Mouse (Mus musculus): Measurements from ENCODE around the gene Sema4a. TPM values are rescaled to one million over a fixed set of nuclear protein-coding genes. Genes with fewer than 3 reads are reported as not detected.
"Not testable (repeated sequence)": the region's sequence is repeated elsewhere in the genome, so short reads cannot be mapped to it uniquely, and the experiment has no call there.

Gene Sema4a
- polyA plus RNA-seq, 1 experiment from 2014 or later = 13.8 TPM

DNA sequence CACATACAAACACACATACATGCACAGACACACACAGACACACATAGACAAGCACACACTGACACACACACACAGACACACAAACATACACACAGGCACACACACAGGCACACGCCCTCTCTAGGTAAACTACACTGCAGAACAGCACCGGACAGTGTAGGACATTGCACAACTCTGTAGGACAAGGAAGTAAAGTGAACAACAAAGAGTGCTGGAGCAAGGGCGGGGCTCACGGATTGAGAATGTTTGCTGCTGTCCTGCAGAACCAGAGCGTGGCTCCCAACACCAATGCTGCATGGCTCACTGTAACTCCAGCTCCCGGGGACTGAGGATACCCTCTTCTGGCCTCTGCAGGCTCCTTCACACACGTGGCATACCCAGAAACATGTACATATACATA, 18.1 kb downstream of the Sema4a start:
- Histone ChIP-seq H3K9ac (no peak overlapping the region), H3K27me3 (peaks cover 41% of the 10 kb centered on the region), H3K4me1 (replicated peaks) (peaks cover 34% of the 10 kb centered on the region), H3K4me2 (no peak overlapping the region), H3K4me3 (replicated peaks) (no peak overlapping the region), H3K9me3 (replicated peaks) (no peaks in the 10 kb centered on the region), H3K27ac (no peak overlapping the region), H3K36me3 (no peaks in the 10 kb centered on the region)
- WGBS (ENCODE audit: insufficient replicate concordance) = 40% methylated on average over 7 of the region's 7 CpGs
- ATAC-seq (ENCODE audit: low read depth) = peak; percentile 56; the same call in 1 of the 2 replicates
- no peak for DNase-seq

DNA sequence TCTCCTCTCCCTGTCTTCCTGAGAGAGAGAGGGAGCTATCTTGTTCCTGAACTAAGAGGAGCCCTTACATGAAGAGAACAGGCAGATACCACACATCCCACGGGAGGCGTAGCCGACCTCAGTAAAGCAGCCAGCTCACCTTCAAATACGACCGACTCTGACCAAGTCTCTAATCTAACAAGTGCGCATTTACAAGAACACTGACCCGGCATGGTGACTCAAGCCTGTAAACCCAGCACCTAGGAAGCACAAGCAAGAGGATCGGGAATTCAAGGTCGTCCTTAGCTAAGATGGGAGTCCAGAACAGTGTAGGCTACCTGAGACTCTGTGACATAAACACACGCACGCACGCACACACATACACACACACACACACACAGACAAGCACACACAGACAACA, 18.5 kb downstream of the Sema4a start:
- DNase-seq = no peak
- Histone ChIP-seq H3K27ac (no peak overlapping the region), H3K4me1 (replicated peaks) (peaks cover 34% of the 10 kb centered on the region), H3K9ac (no peak overlapping the region), H3K4me3 (replicated peaks) (no peak overlapping the region), H3K9me3 (replicated peaks) (no peaks in the 10 kb centered on the region), H3K27me3 (peaks cover 43% of the 10 kb centered on the region), H3K4me2 (no peak overlapping the region), H3K36me3 (no peaks in the 10 kb centered on the region)
- 70% methylated on average over 12 of the region's 12 CpGs for WGBS (ENCODE audit: insufficient replicate concordance)
- ATAC-seq (ENCODE audit: low read depth) = no peak

DNA sequence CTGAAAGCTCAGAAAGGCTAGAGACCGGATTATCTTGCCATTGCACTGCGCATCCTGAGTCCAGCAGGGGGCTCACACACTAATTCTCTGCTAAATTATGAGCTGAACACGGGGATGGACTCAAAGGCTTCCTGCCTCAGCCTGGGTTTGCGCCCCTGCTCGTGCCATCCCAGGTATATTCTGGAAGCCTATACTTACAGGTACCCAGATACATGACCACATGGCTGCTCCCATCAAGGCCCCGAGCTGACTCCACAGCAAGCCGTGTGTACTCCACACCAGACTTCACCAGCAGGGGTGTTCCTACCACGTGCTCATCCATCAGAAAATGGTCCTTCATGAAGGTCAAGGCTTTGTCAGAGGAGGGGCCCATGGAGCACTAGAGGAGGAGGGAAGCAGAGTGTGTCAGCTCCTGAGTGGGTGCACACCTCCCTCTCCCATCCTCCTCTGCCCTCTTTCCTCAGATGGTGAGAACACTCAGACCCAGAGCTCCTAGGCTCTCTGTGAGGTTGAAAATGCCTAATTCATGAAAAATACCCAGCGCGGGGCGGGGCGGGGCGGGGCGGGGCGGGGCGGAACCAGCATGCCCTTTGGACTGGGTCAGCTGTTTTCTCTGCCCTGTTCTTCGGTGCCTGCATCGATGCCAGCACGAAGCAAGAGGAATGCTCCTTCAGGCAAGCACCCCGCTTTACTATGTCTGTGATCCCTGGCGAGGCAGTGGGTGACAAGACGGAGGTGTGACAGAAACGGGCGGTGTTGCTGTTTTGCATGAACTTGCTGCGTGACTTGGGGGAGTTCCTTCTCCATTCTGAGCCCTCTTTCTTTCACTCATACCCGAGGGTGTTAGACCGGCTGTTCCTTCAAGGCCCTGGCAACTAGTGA, 20.2 kb downstream of the Sema4a start:
- Histone ChIP-seq H3K4me2 (peak overlapping the region; percentile 44), H3K9ac (peak overlapping the region; percentile 29), H3K27me3 (peaks cover 55% of the 10 kb centered on the region), H3K36me3 (no peaks in the 10 kb centered on the region), H3K4me3 (replicated peaks) (peak overlapping the region; percentile 10; the same call in 1 of the 2 replicates), H3K4me1 (replicated peaks) (peaks cover 42% of the 10 kb centered on the region), H3K9me3 (replicated peaks) (no peaks in the 10 kb centered on the region), H3K27ac (no peak overlapping the region)
- 13% methylated on average over 27 of the region's 27 CpGs for WGBS (ENCODE audit: insufficient replicate concordance)
- ATAC-seq (ENCODE audit: low read depth) (no peak), DNase-seq (no peak)

DNA sequence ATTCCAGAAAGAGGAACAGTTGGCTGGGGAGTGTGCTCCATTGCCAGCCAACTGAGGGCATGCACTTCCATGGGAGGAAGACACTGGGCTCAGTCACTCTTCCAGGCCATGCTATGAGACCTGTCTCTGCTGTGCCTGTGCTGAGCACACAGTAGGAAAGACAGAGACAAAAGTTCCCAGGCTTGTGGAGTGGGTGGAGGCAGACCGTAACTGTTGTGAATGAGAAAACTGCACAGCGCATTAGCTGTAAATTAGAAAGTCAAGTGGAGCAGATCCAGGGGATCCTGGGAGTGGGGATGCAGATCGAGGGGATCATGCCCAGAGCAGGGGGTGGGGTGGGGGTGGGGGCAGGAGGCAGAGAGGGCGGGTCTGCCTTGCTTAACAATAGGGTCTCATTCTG, 21.4 kb downstream of the Sema4a start:
- peaks cover 59% of the 10 kb centered on the region for H3K27me3 ChIP-seq
- ATAC-seq (ENCODE audit: low read depth) = no peak
- WGBS (ENCODE audit: insufficient replicate concordance) = 49% methylated on average over 4 of the region's 4 CpGs

DNA sequence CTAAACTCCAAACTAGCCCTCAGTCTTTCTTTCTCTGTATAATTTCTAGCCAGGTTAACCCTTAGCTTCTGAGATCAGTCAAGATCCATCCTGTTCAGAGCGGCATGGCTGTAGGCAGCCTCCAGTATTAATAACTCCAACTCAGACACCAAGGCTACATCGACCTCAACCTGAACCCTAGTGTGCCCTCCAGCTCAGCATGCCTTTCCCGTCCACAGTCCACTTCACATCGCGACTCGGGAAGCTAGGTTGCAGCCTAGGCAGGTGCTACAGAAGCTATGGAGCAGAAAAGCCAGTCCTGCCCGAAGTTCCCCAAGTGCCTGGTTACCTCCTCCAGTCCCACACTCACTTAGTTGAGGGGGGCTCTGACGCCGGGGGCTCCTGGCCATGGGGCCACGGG, 23.5 kb downstream of the Sema4a start:
- Histone ChIP-seq H3K27ac (no peak overlapping the region), H3K4me3 (replicated peaks) (no peak overlapping the region), H3K4me1 (replicated peaks) (peaks cover 37% of the 10 kb centered on the region), H3K27me3 (peaks cover 59% of the 10 kb centered on the region), H3K9me3 (replicated peaks) (no peaks in the 10 kb centered on the region), H3K4me2 (no peak overlapping the region), H3K9ac (no peak overlapping the region), H3K36me3 (0 out of 2 replicates have a peak, but pooled peaks cover 6% of the 10 kb centered on the region)
- 64% methylated on average over 10 of the region's 10 CpGs for WGBS (ENCODE audit: insufficient replicate concordance)
- DNase-seq = no peak
- no peak for ATAC-seq (ENCODE audit: low read depth)

More for the DNA sequence above, 21.4 kb downstream of the Sema4a start:
- Histone ChIP-seq H3K27ac (no peak overlapping the region), H3K36me3 (0 out of 2 replicates have a peak, but pooled peaks cover 2% of the 10 kb centered on the region), H3K9me3 (replicated peaks) (no peaks in the 10 kb centered on the region), H3K4me1 (replicated peaks) (peaks cover 42% of the 10 kb centered on the region), H3K4me2 (no peak overlapping the region), H3K9ac (no peak overlapping the region), H3K4me3 (replicated peaks) (no peak overlapping the region)
- DNase-seq = no peak

DNA sequence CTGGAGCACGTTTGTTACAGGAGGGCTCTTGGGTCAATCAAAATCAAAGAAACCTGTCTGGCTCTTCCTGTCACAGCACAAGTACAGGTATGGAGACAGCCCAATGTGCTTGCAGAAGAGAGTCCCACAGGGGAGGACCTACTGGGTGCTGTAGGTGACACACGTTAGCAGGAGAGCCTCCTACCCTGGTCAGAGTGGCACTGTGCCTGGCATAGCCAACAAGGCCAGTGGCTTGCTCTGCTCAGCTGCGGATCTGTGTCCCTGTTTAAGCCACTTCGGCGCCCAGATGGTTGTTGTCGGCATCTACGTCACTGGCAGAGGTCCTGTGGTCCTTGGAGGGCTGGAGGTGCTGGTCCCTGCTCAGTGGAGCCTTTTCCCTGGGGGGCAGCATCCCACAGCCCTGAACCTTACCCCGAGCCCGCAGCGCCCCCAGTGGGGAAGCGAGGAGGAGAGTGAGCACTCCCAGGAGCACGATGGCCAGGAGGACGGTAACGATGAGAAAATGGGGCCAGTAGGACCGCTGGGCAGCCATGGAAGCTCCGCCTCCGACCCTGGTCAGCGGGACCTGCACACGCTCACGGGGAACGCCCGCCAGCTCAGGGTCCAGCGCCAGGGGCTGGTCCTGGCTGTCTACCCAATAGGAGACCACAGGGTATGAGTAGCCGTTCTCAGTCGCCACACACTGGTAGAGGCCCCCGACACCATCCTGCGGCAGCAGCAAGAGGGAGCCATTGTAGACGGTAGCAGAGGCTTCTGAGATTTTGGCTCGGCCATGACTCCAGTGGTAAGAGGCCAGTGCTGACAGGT, 24.4 kb downstream of the Sema4a start:
- H3K36me3 ChIP-seq = 0 out of 2 replicates have a peak, but pooled peaks cover 6% of the 10 kb centered on the region

DNA sequence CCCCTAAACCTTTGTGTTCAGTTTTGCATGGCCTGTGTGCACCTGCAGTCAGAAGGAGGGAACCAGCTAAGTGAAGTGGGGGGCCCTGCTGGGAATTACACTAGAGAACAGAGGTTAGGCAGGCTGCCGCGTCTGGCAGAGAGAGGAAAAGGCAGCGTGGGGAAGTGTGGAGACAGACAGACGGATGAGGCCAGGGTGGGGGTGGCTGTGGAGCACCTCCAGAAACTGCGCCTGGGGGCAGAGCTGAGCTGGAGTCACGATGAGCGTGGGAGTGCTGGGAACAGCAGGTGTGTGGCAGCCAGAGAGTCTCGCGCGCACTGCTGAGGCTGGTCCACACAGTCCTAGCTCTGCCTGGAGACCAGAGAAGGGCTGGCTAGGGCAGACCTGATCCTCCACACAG, 25.5 kb downstream of the Sema4a start:
- DNase-seq (no peak), ATAC-seq (ENCODE audit: low read depth) (no peak)
- 53% methylated on average over 10 of the region's 10 CpGs for WGBS (ENCODE audit: insufficient replicate concordance)
- Histone ChIP-seq H3K4me3 (replicated peaks) (no peak overlapping the region), H3K4me1 (replicated peaks) (peaks cover 30% of the 10 kb centered on the region), H3K4me2 (no peak overlapping the region), H3K36me3 (0 out of 2 replicates have a peak, but pooled peaks cover 6% of the 10 kb centered on the region), H3K27ac (no peak overlapping the region), H3K9ac (no peak overlapping the region), H3K27me3 (peaks cover 46% of the 10 kb centered on the region), H3K9me3 (replicated peaks) (no peaks in the 10 kb centered on the region)

More for the DNA sequence above, 24.4 kb downstream of the Sema4a start:
- WGBS (ENCODE audit: insufficient replicate concordance) = 11% methylated on average over 29 of the region's 29 CpGs
- peak overlapping the region; percentile 30 for H3K4me3 ChIP-seq (replicated peaks)
- no peak overlapping the region; the same call in 1 of the 2 replicates for H3K27ac ChIP-seq
- ATAC-seq (ENCODE audit: low read depth) (peak; percentile 68), DNase-seq (peak; percentile 44)
- H3K4me2 ChIP-seq = peak overlapping the region; percentile 58
- H3K27me3 ChIP-seq = peaks cover 56% of the 10 kb centered on the region
- no peaks in the 10 kb centered on the region for H3K9me3 ChIP-seq (replicated peaks)
- peaks cover 37% of the 10 kb centered on the region for H3K4me1 ChIP-seq (replicated peaks)
- H3K9ac ChIP-seq = no peak overlapping the region

DNA sequence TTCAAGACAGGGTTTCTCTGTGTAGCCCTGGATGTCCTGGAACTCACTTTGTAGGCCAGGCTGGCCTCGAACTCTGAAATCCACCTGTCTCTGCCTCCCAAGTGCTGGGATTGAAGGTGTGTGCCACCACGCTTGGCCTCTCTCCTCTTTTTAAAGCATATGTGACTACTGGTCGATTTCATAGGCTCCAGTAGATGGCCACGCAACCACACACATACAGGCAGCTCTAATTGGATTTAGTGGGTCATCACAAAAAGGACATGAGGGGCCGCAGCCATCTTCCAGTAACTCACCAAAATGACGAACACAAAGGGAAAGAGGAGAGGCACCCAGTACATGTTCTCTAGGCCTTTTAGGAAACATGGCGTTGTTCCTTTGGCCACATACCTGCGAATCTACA, 32.3 kb downstream of the Sema4a start:
- H3K4me1 ChIP-seq (replicated peaks) = peaks cover 27% of the 10 kb centered on the region
- 59% methylated on average over 8 of the region's 8 CpGs for WGBS (ENCODE audit: insufficient replicate concordance)
- not testable (repeated sequence) for DNase-seq; H3K9me3 ChIP-seq (replicated peaks); H3K4me3 ChIP-seq (replicated peaks); H3K9ac ChIP-seq; H3K4me2 ChIP-seq; H3K36me3 ChIP-seq; H3K27ac ChIP-seq; ATAC-seq (ENCODE audit: low read depth); H3K27me3 ChIP-seq

DNA sequence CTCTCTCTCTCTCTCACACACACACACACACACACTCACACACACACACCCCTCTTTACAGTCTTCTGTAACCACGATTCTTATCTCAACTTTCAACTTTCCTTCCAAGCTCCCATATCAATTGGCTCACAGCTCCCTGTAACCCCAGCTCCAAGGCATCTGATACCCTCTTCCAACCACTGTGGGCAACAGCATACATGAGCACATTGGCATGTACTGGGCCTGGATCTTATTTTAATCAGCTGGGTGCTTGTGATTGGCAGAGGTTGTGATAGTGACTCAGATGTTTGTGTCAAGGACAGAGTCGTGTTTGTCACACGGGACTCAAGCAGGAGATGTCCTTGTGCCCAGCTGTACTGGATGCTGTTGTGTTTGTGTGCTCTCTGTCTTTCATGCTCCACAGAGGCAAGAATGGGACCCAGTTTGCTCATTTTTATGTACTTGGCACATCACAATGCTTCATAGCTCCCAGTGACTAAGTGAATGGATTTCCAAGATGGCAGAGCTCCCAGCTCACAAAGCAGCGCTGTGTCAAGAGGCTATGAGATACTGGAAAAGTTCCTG, 33.6 kb downstream of the Sema4a start:
- H3K9ac ChIP-seq = no peak overlapping the region
- H3K4me3 ChIP-seq (replicated peaks) = no peak overlapping the region
- no peaks in the 10 kb centered on the region for H3K36me3 ChIP-seq
- H3K27ac ChIP-seq = no peak overlapping the region; the same call in 1 of the 2 replicates
- H3K27me3 ChIP-seq = no peaks in the 10 kb centered on the region; the same call in 1 of the 2 replicates
- 50% methylated on average over 4 of the region's 4 CpGs for WGBS (ENCODE audit: insufficient replicate concordance)
- no peaks in the 10 kb centered on the region for H3K9me3 ChIP-seq (replicated peaks)
- DNase-seq (no peak), ATAC-seq (ENCODE audit: low read depth) (no peak)
- H3K4me2 ChIP-seq = no peak overlapping the region
- H3K4me1 ChIP-seq (replicated peaks) = peaks cover 39% of the 10 kb centered on the region

DNA sequence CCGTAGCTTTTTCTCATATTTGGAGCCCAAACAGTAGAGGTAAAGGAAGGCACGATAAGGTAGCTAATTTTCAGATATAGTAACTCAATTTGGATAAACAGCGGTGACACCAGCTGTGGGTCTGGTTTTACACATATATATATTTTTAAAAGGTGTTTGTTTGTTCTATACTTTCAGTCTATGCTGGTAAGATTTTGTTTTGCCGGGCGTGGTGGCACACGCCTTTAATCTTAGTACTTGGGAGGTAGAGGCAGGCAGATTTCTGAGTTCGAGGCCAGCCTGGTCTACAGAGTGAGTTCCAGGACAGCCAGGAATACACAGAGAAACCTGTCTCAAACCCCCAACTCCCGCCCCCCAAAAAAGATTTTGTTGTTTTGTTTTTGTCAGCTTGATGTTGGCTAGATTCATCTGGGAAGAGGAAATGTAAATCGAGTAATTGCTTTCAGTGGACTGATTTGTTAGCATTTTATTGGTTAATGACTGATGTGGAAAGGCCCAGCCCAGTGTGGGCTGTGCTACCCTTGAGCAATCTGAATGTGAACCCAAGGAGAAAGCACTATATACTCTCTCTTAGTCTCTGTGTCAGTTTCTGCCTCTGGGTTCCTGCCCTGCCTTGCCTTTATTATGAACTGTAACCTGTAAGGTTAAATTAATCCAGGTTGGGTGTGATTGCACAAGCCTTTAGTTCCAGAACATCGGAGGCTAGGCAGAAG, 35.1 kb downstream of the Sema4a start:
- H3K27ac ChIP-seq = no peak overlapping the region
- no peak for ATAC-seq (ENCODE audit: low read depth)
- H3K9me3 ChIP-seq (replicated peaks) = no peaks in the 10 kb centered on the region
- peak overlapping the region; percentile 42; the same call in 1 of the 2 replicates for H3K4me3 ChIP-seq (replicated peaks)
- WGBS (ENCODE audit: insufficient replicate concordance) = 72% methylated on average over 10 of the region's 10 CpGs
- DNase-seq = no peak
- no peaks in the 10 kb centered on the region; the same call in 1 of the 2 replicates for H3K27me3 ChIP-seq
- H3K9ac ChIP-seq = peak overlapping the region; percentile 47; the same call in 1 of the 2 replicates
- peaks cover 54% of the 10 kb centered on the region for H3K4me1 ChIP-seq (replicated peaks)
- peak overlapping the region; percentile 56 for H3K4me2 ChIP-seq
- H3K36me3 ChIP-seq = peaks cover 7% of the 10 kb centered on the region
